Mouse (Mus musculus) skeletal muscle tissue, postnatal 0 days (tissue): ENCODE data around the gene Psmg3. TPM values are rescaled to one million over a fixed set of nuclear protein-coding genes. Genes with fewer than 3 reads are reported as not detected.

Experiments used
- polyA plus RNA-seq: library from polyadenylated mRNA; unstranded; fragments of >200 nt; fragmentation: Nextera tagmentation; extraction: Ambion mirVana; gene quantifications from 2 replicates; pipeline ENCODE4 v1.2.1, GENCODE M21; 2015

Psmg3 gene
- polyA plus RNA-seq = 32.1 and 34.8 TPM in 2 replicates

DNA sequence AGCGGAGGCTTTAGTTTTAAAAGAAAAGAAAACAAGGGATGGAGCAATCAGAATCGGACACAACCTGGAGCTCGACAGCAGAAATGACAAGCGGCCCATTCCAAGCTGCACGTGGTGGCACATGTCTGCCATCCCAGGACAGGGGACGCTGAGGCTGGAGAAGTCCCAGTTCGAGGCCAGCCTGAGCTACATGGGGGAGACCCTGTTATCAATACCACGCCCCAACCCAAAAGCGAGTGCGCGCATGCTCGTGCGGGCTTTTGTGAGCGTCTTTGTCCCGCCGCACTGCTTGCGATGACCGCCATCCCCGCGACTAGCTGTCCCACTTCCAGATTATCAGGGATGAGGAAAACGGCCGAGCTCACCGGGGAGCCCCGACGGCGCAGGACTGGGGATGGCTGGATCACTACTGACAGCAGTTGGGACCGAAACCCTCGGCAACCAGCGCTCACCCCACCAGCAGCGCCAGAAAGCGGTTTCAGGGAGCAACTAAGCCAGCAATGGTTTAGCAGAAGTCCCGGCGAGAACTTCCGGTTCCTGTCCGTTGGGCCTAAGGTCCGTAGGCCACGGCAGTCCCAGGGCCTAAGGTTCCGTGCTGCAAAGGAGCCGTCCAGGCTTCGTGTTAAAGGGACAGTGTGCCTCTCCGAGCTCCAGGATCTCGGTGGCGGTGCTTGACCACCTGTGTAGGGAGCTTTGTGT is at the start of gene Psmg3, which contains the start of gene Gm26938:
Gene Psmg3 (minus strand): TSS at position 529 of the 699 bp plus-strand sequence.
Gene Gm26938 (minus strand): TSS at position 51 of the 699 bp plus-strand sequence.

DNA sequence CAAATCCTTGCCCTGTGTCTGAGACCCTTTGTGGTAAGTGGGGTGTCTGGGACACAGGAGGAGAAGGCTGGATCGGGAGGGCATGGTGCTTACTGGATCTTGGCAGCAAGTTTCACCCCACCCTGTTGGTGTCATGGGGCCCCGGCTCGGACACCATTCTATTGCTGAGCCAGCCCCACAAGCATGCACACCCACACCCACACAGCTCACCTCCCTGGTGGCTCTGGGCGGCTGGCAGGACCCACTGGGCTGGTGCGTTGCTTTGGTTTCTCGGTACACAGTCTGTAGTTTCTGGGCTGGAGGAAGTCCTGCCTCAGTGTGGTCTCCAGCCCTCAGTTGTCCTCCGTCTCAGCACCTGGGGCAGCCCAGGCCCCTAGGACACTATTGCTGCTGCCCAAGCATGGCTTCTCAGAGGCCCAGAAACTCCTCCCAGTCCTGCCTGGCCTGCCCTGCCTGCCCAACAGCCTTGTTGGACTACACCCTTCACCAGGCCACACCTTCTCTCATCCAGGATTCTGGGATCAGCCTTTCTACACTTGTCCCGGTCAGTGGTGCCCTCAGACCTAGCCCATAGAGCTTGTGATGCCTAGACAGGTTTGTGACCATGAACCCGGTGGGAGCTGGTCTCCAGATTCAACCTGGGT is 7.0 kb downstream of the Psmg3 start, which contains the start of gene Tmem184a:
Gene Tmem184a (minus strand): TSS at position 380 of the 644 bp plus-strand sequence.

DNA sequence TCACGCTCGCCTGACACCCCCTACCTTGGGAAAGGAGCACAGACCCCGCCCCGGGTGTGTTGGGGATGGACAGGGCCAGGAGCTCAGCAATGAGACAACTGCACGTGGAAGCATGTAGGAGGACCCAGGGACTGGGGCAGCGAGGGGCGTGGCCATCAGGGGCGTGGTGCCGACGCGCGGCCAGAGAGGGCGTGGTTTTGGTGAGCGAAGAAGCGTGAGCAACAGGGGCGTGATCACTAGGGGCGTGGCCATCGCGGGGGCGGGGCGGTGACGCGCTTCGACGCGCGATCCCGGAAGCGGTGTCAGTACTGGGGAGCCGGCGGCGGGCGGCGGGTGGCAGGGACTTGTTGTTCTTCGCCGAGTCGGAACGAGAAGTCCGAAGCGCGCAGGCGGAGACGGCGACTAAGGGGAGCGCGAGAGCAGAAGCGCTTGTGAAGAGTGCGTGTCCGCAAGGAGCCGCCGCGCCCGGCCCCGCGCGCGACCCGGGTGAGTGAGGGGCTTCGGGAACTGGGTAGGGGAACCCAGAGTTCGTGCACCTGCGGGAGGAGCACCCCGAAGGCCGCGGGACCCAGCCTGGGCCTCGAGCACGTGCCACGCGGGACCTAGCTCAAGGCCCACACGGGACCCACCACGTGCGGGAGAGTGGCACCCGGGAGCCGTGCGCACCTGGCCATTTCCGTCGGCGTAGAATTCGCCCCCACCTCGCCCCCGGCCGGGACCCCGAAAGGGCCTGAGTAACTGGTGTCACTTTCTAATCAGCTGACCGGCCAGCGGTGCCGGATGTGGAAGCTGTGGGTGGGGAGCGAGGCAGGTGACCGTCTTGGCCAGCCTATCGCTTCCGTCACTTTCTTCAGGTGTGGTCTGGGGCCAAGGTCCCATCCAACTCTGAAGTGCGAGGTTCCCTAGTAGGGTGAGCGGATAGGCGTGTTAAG is 35.2 kb downstream of the Psmg3 start, which contains the start of gene Mafk:
Gene Mafk (plus strand): TSS at position 287 of the 932 bp plus-strand sequence.

DNA sequence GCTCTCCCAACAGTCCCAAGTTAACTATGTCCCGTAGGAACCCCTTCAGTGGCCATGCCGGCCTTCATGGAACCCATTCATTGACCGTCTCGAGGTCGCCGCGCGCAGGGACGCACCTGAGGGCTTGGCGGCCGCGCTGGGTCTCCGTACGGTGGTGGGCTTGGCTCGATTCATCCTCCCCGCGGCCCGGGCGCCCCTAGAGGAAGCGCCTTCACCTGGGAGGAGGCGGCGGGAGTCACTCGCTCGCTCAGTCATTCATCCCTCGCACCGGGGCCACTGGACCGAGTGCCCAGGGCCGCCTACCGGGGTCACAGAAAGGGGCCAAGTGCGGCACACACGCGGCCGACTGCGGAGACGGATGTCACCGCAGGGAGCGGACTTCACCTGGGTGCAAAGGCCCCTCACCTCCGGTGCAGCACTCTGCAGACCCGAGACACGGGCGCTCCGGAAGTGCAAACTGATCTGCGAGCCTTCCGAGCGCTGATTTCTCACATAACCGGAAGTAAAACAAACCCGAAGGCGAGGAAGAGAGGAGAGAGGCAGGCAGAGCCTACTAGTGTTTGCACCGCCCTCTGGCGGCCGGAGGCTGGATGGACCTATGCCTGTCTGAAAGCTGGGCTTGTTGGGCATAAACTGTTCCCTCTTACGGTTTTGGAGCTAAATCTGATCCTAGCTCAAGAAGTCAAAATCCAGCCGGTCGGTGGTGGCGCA is 51.3 kb downstream of the Psmg3 start, which contains the start of gene Ints1:
Gene Ints1 (minus strand): TSS at position 459 of the 711 bp plus-strand sequence.

Other genes with a start within 250 kb of the Psmg3 start
- 1.3 and 1.5 TPM in 2 replicates for gene Micall2, start 90.5 kb downstream of the Psmg3 start, polyA plus RNA-seq
- gene Ints1, start 51.2 kb downstream of the Psmg3 start, polyA plus RNA-seq = 8.6 and 9.9 TPM in 2 replicates
- 10.3 and 10.4 TPM in 2 replicates for gene Mafk, start 35.4 kb downstream of the Psmg3 start, polyA plus RNA-seq
- 0.36 and 0.39 TPM in 2 replicates for gene Tmem184a, start 7.0 kb downstream of the Psmg3 start, polyA plus RNA-seq
- not detected in 2 replicates for gene Gm26938, start 478 bp downstream of the Psmg3 start, polyA plus RNA-seq
- 0.06 and 0.15 TPM in 2 replicates for gene Elfn1, start 81.1 kb upstream of the Psmg3 start, polyA plus RNA-seq